Mouse (Mus musculus): ENCODE results near the gene Tsen15. TPM values are rescaled to one million over a fixed set of nuclear protein-coding genes. Genes with fewer than 3 reads are reported as not detected.
"Not testable (repeated sequence)": the region's sequence is repeated elsewhere in the genome, so short reads cannot be mapped to it uniquely, and the experiment has no call there.

Tsen15 gene
- total RNA-seq, 1 experiment from 2014 or later: 10.7 TPM

DNA sequence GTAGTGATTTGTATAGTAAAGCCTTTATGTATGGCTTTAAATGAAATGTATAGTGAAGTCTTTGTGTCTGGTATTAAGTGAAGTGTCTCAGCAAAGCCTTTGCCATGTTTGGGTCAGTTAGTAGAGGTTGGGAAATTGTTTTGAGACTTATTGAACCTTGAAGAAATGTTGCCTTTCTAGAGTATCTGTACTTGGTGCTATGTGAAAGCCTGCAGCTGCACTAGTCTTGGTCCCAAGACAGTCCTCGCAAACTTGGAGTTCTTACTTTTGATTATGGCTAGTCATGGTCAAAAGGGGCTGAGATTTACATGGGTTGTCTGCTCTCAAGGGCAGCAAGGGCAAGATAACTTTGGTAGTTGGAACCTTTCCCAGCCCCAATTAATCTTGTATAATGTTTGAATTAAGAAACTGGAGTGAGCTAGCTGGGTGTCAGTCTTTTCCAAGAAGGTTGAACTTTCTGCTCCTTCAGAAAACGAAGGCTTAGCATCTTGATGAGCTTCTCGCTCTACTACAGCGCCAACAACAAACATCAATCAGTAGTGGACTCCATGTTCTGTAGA, 8.5 kb upstream of the Tsen15 start:
- no peak for ATAC-seq (replicated peaks; ENCODE audit: insufficient number of reproducible peaks, low FRiP score, low TSS enrichment, poor library complexity, severe bottlenecking)

DNA sequence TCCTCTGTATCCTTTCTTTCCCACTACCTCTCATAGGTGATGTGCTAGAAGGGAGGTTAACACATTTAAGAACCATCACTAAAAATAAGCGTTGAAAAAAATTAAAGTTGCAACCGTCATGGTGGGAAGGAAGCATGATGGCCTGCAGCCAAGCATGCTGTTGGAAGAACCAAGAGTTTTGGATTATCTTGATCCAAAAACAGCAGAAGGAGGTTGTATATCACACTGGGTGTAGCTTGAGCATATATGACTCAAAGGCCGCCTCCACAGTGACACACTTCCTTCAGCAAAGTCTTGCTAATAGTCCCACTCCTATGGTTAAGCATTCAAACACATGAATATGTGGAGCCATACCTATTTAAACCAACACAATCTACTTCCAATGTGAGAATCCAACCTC, 7.6 kb upstream of the Tsen15 start:
- no peak for ATAC-seq (replicated peaks; ENCODE audit: insufficient number of reproducible peaks, low FRiP score, low TSS enrichment, poor library complexity, severe bottlenecking)

DNA sequence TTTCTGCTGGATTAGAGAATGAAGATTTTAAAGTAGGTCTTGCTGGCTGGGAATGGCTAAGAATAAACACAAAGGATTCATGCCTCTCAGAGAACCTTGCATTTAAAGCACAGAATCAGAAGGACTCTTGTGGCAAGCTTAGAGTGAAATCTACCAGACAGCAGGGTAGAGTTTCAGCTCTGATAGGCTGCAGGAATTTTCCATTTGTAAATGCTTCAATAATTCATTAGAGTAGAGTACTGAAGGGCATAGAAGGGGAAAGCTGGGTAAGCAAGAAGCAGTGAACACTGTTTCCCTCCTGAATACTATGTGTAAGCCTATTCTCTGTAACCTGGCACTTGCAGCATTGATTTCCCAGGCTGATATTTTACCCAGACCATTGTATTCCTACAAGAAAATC, 2.8 kb upstream of the Tsen15 start:
- no peak for ATAC-seq (replicated peaks; ENCODE audit: insufficient number of reproducible peaks, low FRiP score, low TSS enrichment, poor library complexity, severe bottlenecking)

DNA sequence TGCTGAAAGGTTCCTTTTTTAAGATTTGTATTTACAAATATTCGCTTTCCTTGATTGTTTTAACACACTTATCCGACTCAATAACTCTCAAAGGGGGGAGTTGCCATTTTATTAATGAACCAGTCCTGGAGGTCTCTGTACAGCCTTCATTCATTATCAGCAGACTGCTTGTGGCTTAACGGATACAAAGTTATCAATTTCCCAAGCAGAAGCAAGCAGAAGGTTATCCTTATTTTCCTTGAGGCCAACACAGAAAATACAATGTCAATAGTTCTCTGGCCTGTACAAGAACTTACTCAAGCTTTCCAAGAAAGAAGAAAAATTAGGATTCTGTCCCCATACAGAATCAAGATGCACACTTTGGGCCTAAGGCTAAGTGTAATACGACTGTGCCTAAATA, 795 bp downstream of the Tsen15 start:
- ATAC-seq (replicated peaks; ENCODE audit: insufficient number of reproducible peaks, low FRiP score, low TSS enrichment, poor library complexity, severe bottlenecking): not testable (repeated sequence)

DNA sequence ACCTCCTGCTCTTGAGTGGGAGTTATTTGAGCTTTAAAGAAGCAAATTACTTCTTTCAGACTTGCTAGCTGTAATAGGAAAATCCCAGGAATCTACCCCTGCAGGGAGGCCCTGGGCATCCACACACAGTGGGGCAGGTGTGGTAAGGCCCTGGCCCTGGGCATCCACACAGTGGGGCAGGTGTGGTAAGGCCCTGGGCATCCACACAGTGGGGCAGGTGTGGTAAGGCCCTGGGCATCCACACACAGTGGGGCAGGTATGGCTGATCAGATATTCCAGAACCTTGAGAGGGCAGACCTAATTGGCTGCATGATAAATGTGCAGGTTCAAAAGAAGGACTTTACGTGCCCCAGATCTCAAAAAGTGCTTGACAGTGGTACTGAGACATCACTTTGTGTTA, 1.9 kb downstream of the Tsen15 start:
- no peak for ATAC-seq (replicated peaks; ENCODE audit: insufficient number of reproducible peaks, low FRiP score, low TSS enrichment, poor library complexity, severe bottlenecking)

DNA sequence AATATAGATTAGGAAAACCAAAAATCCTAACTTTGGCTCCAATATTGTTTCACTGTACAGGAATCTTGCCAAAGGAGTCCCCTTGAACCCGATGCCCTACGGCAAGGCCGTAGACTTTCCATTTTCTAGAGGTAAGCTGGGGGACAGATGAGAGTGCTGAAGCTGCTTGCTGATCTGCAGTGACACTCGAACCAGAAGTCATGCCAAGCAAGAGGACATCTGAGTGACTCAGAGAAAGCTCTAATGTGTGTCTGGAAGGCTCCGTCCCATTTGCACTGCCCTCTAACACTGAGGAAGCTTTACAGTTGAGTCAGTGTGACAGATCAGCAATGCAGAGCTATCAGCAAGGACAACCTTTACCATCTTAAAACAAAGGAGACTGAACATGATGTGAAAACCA, 8.2 kb downstream of the Tsen15 start:
- ATAC-seq (replicated peaks; ENCODE audit: insufficient number of reproducible peaks, low FRiP score, low TSS enrichment, poor library complexity, severe bottlenecking): no peak

DNA sequence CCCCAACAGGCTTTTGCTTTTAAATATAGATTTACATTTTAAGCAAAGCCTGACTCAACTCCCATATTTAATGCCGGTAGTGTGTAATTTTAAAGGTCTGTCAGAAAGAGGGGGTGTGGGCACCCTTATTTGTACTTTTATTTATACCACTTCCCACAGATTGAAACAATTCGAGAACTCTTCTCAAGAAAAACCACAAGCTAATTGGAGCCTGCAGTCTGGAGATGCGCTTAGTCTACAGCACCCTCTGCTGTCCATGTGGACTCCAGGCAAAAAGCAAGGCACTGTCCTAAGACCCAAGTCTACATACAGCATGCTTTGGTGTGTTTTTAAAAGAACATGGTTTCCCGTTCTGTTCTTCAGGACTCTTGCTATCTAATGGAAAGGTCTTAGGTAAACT, 17.3 kb downstream of the Tsen15 start:
- no peak for ATAC-seq (replicated peaks; ENCODE audit: insufficient number of reproducible peaks, low FRiP score, low TSS enrichment, poor library complexity, severe bottlenecking)

DNA sequence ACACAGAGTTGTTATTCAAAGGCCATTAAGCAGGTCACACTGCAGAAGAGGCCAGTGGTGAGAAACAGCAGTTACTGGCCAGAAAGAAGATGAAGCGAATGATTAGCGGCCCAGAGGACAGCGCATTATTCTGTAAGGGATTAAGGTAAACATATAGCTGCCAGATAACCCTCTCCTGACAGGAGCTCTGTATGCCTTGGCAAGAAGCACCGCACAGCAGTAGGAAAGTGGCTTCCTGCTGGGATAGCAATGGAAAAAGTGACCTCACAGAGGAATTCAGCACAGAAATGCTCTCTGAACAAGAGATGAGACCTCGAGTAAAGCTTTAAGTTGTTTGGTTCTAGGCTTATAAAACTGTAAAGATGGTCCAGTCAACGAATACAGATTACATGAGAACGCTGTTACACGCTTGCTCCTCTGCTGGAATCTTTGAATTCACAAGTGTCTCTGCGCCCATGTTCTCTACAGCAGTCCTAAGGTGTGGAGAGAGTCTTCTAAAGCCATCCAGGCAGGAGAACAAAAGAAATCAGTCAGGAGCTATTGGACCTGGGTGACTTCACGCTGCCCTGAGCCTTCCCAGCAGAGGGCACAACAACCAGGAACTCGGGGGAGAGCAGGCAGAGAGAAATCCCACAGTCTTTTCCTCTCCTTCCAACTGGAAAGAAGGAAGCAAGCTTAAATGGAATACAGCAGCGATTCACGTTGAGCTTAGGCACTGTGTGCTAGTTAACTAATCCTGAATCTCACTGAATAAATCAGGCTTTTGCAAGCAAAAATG, 18.0 kb downstream of the Tsen15 start:
- no peak for ATAC-seq (replicated peaks; ENCODE audit: insufficient number of reproducible peaks, low FRiP score, low TSS enrichment, poor library complexity, severe bottlenecking)

DNA sequence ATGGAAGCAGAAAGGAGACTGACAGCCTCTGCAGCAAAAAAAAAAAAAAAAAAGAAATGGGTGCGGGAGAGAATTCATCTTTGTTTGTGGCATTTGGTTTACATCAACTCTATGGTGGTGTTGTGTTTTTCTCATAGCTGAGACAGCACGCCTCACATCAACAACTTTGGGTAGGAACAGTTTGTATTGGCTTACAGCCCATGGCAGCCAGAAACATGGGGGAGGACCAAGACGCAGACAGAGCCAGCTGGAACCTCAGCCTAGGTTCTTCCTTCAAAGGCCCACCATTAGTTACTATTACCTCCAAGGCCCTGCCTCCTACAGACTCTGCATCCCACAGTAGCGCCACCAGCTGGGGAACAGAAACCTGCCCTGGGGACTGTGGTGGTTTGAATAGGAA, 29.8 kb downstream of the Tsen15 start:
- ATAC-seq (replicated peaks; ENCODE audit: insufficient number of reproducible peaks, low FRiP score, low TSS enrichment, poor library complexity, severe bottlenecking): no peak

DNA sequence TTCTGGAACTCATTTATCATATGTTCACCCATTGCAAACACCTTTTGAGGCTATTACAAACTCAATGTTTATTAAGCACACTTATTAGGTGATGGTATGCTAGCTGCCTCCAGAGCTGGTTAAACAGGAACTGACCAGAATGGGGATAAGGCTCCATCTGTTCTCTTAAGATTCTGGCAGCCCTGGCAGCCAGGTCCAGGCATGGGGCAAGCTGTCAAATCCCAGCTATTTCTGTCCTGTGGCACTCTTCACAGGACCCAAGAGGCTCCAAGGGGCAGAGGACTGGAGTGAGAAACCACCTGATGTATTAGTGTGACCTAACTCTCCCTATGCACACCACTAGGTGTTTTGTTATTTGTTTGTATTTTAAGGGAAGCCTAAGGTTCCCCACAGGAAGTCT, 38.5 kb downstream of the Tsen15 start:
- no peak; the same call in 1 of the 2 replicates for ATAC-seq (replicated peaks; ENCODE audit: insufficient number of reproducible peaks, low FRiP score, low TSS enrichment, poor library complexity, severe bottlenecking)

DNA sequence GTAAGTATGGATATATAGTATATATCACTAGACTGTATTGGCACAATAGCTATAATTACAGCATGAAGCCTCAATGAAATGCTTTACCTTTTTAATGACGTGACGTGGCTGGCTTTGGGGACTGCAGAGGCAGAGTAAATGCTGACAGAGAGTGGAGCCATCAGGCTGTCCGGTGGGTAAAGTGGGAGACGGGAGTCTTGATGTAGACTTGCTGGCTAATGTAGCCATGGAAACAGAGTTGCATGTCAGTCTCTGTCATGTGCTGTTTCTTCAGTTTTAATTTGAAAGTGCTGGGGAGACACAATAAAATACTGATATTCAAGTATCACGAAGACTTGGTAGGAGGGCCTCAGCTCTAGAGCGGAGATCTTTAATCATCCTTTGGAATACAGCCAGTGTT, 62.5 kb downstream of the Tsen15 start:
- no peak for ATAC-seq (replicated peaks; ENCODE audit: insufficient number of reproducible peaks, low FRiP score, low TSS enrichment, poor library complexity, severe bottlenecking)

Other genes starting within 250 kb of the Tsen15 start
- gene Colgalt2, start 13.1 kb upstream of the Tsen15 start, total RNA-seq (2017): 0.21 TPM in 1 of 3 replicates, not detected in the others

Measured in monocyte, adult 5-6 weeks (primary cell).